Mouse (Mus musculus): ENCODE data around the gene Gm10666. TPM values are rescaled to one million over a fixed set of nuclear protein-coding genes. Genes with fewer than 3 reads are reported as not detected.

Gm10666 gene
- polyA plus RNA-seq (2017; shearing (Covaris generic)), result not detected

GRCm38 (mm10) chr7:22134641-22135040 is at the start of gene Gm10666:
Gm10666 (minus strand) TSS chr7:22134741.

DNA sequence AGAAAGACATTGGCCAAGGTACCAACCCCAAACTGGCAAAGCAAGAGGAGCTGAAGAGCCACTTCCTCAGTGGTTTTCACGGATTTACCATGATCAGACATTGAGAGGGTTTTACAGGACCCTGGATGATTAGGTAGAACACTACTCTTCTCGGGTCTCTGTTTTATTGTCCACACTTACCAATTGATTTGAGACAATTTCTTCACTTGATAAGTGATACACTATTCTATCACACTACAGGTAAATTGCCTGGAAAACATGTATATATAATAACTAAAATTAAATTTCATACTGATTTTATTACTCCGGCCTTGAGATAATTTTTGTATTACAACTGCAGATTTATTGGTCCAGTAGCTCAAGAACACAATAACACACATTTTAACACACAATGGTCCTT is 29.4 kb upstream of the Gm10666 start, which contains the start of gene Vmn1r142:
Vmn1r142 (minus strand) TSS at position 101 of the 400 bp plus-strand sequence.

GRCm38 (mm10) chr7:22118145-22118544 is 16.4 kb downstream of the Gm10666 start, which contains the start of gene Gm16451:
Gm16451 (minus strand) TSS chr7:22118245.

Other genes starting within 250 kb of the Gm10666 start
- gene Gm5891, start 213.4 kb downstream of the Gm10666 start, polyA plus RNA-seq (2017; shearing (Covaris generic)), result 0.10 TPM
- gene Vmn1r137, start 140.2 kb downstream of the Gm10666 start, polyA plus RNA-seq (2017; shearing (Covaris generic)), result not detected
- gene Vmn1r138, start 105.8 kb downstream of the Gm10666 start, polyA plus RNA-seq (2017; shearing (Covaris generic)), result not detected
- not detected for gene Gm6176, start 78.4 kb downstream of the Gm10666 start, polyA plus RNA-seq (2017; shearing (Covaris generic))
- gene Vmn1r139, start 65.7 kb downstream of the Gm10666 start, polyA plus RNA-seq (2017; shearing (Covaris generic)), result not detected
- gene Gm16451, start 16.5 kb downstream of the Gm10666 start, polyA plus RNA-seq (2017; shearing (Covaris generic)), result not detected
- gene Vmn1r142, start 29.3 kb upstream of the Gm10666 start, polyA plus RNA-seq (2017; shearing (Covaris generic)), result not detected
- gene Vmn1r143, start 54.6 kb upstream of the Gm10666 start, polyA plus RNA-seq (2017; shearing (Covaris generic)), result not detected
- gene Gm8653, start 66.5 kb upstream of the Gm10666 start, polyA plus RNA-seq (2017; shearing (Covaris generic)), result not detected
- not detected for gene Gm8453, start 94.7 kb upstream of the Gm10666 start, polyA plus RNA-seq (2017; shearing (Covaris generic))
- not detected for gene Gm4187, start 195.0 kb upstream of the Gm10666 start, polyA plus RNA-seq (2017; shearing (Covaris generic))
- not detected for gene Gm8660, start 236.3 kb upstream of the Gm10666 start, polyA plus RNA-seq (2017; shearing (Covaris generic))